ENCODE assay signal across 17 mouse cellular contexts in genomic region chr1:69202745-69203144, GRCm38 (mm10).
"Had no signal": no experiment of that assay in that cellular context is flagged by ENCODE, and none has a peak within 500 bp of the region (broad histone marks: within the 10 kb centered on the region; RNA-seq: fewer than 3 reads in every experiment).

No protein-coding gene starts in this region.

- H3K4me2 ChIP-seq: lung, embryonic 15.5 days; midbrain, embryonic 11.5 days; midbrain, embryonic 13.5 days; midbrain, embryonic 15.5 days; neural tube, embryonic 12.5 days; stomach, embryonic 15.5 days had no signal

- H3K4me3 ChIP-seq: lung, embryonic 15.5 days; megakaryocyte, embryonic 14.5 days; midbrain, embryonic 13.5 days; midbrain, embryonic 15.5 days; neural tube, embryonic 12.5 days; stomach, embryonic 15.5 days had no signal

- H3K27me3 ChIP-seq: lung, embryonic 15.5 days; megakaryocyte, embryonic 14.5 days; midbrain, embryonic 13.5 days; midbrain, embryonic 15.5 days; neural tube, embryonic 12.5 days; stomach, embryonic 15.5 days had no signal

- ATAC-seq: lung, postnatal 0 days; midbrain, embryonic 13.5 days; midbrain, embryonic 15.5 days had no signal

- DNase-seq: lung, adult 2 months; lung, postnatal 14 days; lung, postnatal 36 days; right cerebral cortex, postnatal 14 days; thymus, adult 2 months; thymus, postnatal 25 days; thymus, postnatal 4 days had no signal

- H3K9me3 ChIP-seq: lung, embryonic 15.5 days; megakaryocyte, embryonic 14.5 days; midbrain, embryonic 13.5 days; midbrain, embryonic 15.5 days; neural tube, embryonic 12.5 days; stomach, embryonic 15.5 days had no signal

- H3K36me3 ChIP-seq: lung, embryonic 15.5 days; midbrain, embryonic 13.5 days; midbrain, embryonic 15.5 days; neural tube, embryonic 12.5 days; stomach, embryonic 15.5 days had no signal

- H3K4me1 ChIP-seq: lung, embryonic 15.5 days; megakaryocyte, embryonic 14.5 days; midbrain, embryonic 13.5 days; midbrain, embryonic 15.5 days; neural tube, embryonic 12.5 days; stomach, embryonic 15.5 days had no signal

- H3K27ac ChIP-seq: lung, embryonic 15.5 days; macrophage; midbrain, embryonic 13.5 days; midbrain, embryonic 15.5 days; neural tube, embryonic 12.5 days; stomach, embryonic 15.5 days; stomach, postnatal 0 days had no signal

- H3K9ac ChIP-seq: lung, embryonic 15.5 days; midbrain, embryonic 13.5 days; midbrain, embryonic 15.5 days; neural tube, embryonic 12.5 days; stomach, embryonic 15.5 days had no signal
